Mouse (Mus musculus): Measurements from ENCODE around the gene H2al1c. TPM values are rescaled to one million over a fixed set of nuclear protein-coding genes. Genes with fewer than 3 reads are reported as not detected.
"Not testable (repeated sequence)": the region's sequence is repeated elsewhere in the genome, so short reads cannot be mapped to it uniquely, and the experiment has no call there.

H2al1c gene
- total and polyA plus RNA-seq, 3 experiments, result not detected

DNA sequence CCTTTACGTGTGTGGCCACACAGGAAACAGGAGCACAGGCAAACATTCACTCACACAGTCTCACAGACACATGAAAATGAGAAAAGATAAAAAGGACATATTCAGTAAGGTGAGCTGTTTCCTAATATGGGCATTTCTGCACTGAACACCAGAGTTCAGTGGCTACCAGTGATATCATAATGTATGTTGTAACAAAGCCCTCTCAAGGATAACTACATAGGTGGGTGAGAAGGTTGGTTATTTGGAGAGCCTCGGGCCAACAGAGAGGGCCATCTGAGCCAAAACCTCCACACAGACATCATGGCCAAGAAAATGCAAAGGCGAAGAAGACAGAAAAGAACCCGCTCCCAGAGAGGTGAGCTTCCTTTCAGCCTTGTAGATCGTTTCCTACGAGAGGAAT lies 3.1 kb downstream of the H2al1c start, which contains the start of gene H2al1d:
H2al1d (plus strand) TSS at position 301 of the 400 bp plus-strand sequence.
- not testable (repeated sequence) for H3K36me3 ChIP-seq (ENCODE audit: control insufficient read depth in 1 of 2, insufficient read depth in 2 of 2, low read length in 2 of 2); DNase-seq (ENCODE audit: low read depth, low spot score); H3K4me3 ChIP-seq (ENCODE audit: control insufficient read depth in 1 of 2, insufficient read depth in 1 of 2, low read depth in 2 of 2, low read length in 2 of 2); H3K27ac ChIP-seq (ENCODE audit: control insufficient read depth, low read depth, low read length); H3K9me3 ChIP-seq (replicated peaks; ENCODE audit: insufficient read depth, low read length); H3K27me3 ChIP-seq (ENCODE audit: control insufficient read depth in 1 of 2, insufficient read depth in 2 of 2, low read length in 2 of 2); H3K9ac ChIP-seq (ENCODE audit: control insufficient read depth, low read depth, low read length, poor library complexity, severe bottlenecking); H3K79me2 ChIP-seq (ENCODE audit: control insufficient read depth, insufficient read depth, low read length, poor library complexity); H3K4me1 ChIP-seq (ENCODE audit: control insufficient read depth in 1 of 2, insufficient read depth in 2 of 2, low read length in 2 of 2)

DNA sequence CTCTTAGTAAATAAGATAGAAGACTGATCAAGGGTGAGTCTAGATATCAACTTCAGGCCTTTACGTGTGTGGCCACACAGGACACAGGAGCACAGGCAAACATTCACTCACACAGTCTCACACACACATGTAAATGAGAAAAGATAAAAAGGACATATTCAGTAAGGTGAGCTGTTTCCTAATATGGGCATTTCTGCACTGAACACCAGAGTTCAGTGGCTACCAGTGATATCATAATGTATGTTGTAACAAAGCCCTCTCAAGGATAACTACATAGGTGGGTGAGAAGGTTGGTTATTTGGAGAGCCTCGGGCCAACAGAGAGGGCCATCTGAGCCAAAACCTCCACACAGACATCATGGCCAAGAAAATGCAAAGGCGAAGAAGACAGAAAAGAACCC lies 6.2 kb downstream of the H2al1c start, which contains the start of gene H2al1e:
H2al1e (plus strand) TSS at position 301 of the 400 bp plus-strand sequence.
- DNase-seq (ENCODE audit: low read depth, low spot score); H3K27me3 ChIP-seq (ENCODE audit: control insufficient read depth in 1 of 2, insufficient read depth in 2 of 2, low read length in 2 of 2); H3K9me3 ChIP-seq (replicated peaks; ENCODE audit: insufficient read depth, low read length); H3K36me3 ChIP-seq (ENCODE audit: control insufficient read depth in 1 of 2, insufficient read depth in 2 of 2, low read length in 2 of 2); H3K4me1 ChIP-seq (ENCODE audit: control insufficient read depth in 1 of 2, insufficient read depth in 2 of 2, low read length in 2 of 2); H3K27ac ChIP-seq (ENCODE audit: control insufficient read depth, low read depth, low read length); H3K4me3 ChIP-seq (ENCODE audit: control insufficient read depth in 1 of 2, insufficient read depth in 1 of 2, low read depth in 2 of 2, low read length in 2 of 2); H3K9ac ChIP-seq (ENCODE audit: control insufficient read depth, low read depth, low read length, poor library complexity, severe bottlenecking); H3K79me2 ChIP-seq (ENCODE audit: control insufficient read depth, insufficient read depth, low read length, poor library complexity): not testable (repeated sequence)

GRCm38 (mm10) chrX:11314858-11315257 lies 9.4 kb downstream of the H2al1c start, which contains the start of gene H2al1f:
H2al1f (plus strand) TSS chrX:11315158.
- not testable (repeated sequence) for H3K36me3 ChIP-seq (ENCODE audit: control insufficient read depth in 1 of 2, insufficient read depth in 2 of 2, low read length in 2 of 2); H3K27ac ChIP-seq (ENCODE audit: control insufficient read depth, low read depth, low read length); H3K9me3 ChIP-seq (replicated peaks; ENCODE audit: insufficient read depth, low read length); H3K9ac ChIP-seq (ENCODE audit: control insufficient read depth, low read depth, low read length, poor library complexity, severe bottlenecking); H3K79me2 ChIP-seq (ENCODE audit: control insufficient read depth, insufficient read depth, low read length, poor library complexity); H3K4me1 ChIP-seq (ENCODE audit: control insufficient read depth in 1 of 2, insufficient read depth in 2 of 2, low read length in 2 of 2); H3K4me3 ChIP-seq (ENCODE audit: control insufficient read depth in 1 of 2, insufficient read depth in 1 of 2, low read depth in 2 of 2, low read length in 2 of 2); H3K27me3 ChIP-seq (ENCODE audit: control insufficient read depth in 1 of 2, insufficient read depth in 2 of 2, low read length in 2 of 2); DNase-seq (ENCODE audit: low read depth, low spot score)

- H3K27ac ChIP-seq (ENCODE audit: control insufficient read depth, low read depth, low read length); H3K27me3 ChIP-seq (ENCODE audit: control insufficient read depth in 1 of 2, insufficient read depth in 2 of 2, low read length in 2 of 2); DNase-seq (ENCODE audit: low read depth, low spot score); H3K9ac ChIP-seq (ENCODE audit: control insufficient read depth, low read depth, low read length, poor library complexity, severe bottlenecking); H3K4me3 ChIP-seq (ENCODE audit: control insufficient read depth in 1 of 2, insufficient read depth in 1 of 2, low read depth in 2 of 2, low read length in 2 of 2); H3K36me3 ChIP-seq (ENCODE audit: control insufficient read depth in 1 of 2, insufficient read depth in 2 of 2, low read length in 2 of 2); H3K79me2 ChIP-seq (ENCODE audit: control insufficient read depth, insufficient read depth, low read length, poor library complexity); H3K9me3 ChIP-seq (replicated peaks; ENCODE audit: insufficient read depth, low read length); H3K4me1 ChIP-seq (ENCODE audit: control insufficient read depth in 1 of 2, insufficient read depth in 2 of 2, low read length in 2 of 2): not testable (repeated sequence)
These were observed 12.5 kb downstream of the H2al1c start, which contains the start of gene H2al1g for GRCm38 (mm10) chrX:11317956-11318355. H2al1g (plus strand) TSS chrX:11318256.

DNA sequence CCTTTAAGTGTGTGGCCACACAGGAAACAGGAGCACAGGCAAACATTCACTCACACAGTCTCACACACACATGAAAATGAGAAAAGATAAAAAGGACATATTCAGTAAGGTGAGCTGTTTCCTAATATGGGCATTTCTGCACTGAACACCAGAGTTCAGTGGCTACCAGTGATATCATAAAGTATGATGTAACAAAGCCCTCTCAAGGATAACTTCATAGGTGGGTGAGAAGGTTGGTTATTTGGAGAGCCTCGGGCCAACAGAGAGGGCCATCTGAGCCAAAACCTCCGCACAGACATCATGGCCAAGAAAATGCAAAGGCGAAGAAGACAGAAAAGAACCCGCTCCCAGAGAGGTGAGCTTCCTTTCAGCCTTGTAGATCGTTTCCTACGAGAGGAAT lies 15.7 kb downstream of the H2al1c start, which contains the start of gene H2al1h:
H2al1h (plus strand) TSS at position 301 of the 400 bp plus-strand sequence.
- not testable (repeated sequence) for H3K9me3 ChIP-seq (replicated peaks; ENCODE audit: insufficient read depth, low read length); H3K4me1 ChIP-seq (ENCODE audit: control insufficient read depth in 1 of 2, insufficient read depth in 2 of 2, low read length in 2 of 2); H3K36me3 ChIP-seq (ENCODE audit: control insufficient read depth in 1 of 2, insufficient read depth in 2 of 2, low read length in 2 of 2); H3K4me3 ChIP-seq (ENCODE audit: control insufficient read depth in 1 of 2, insufficient read depth in 1 of 2, low read depth in 2 of 2, low read length in 2 of 2); H3K79me2 ChIP-seq (ENCODE audit: control insufficient read depth, insufficient read depth, low read length, poor library complexity); DNase-seq (ENCODE audit: low read depth, low spot score); H3K27ac ChIP-seq (ENCODE audit: control insufficient read depth, low read depth, low read length); H3K27me3 ChIP-seq (ENCODE audit: control insufficient read depth in 1 of 2, insufficient read depth in 2 of 2, low read length in 2 of 2); H3K9ac ChIP-seq (ENCODE audit: control insufficient read depth, low read depth, low read length, poor library complexity, severe bottlenecking)

DNA sequence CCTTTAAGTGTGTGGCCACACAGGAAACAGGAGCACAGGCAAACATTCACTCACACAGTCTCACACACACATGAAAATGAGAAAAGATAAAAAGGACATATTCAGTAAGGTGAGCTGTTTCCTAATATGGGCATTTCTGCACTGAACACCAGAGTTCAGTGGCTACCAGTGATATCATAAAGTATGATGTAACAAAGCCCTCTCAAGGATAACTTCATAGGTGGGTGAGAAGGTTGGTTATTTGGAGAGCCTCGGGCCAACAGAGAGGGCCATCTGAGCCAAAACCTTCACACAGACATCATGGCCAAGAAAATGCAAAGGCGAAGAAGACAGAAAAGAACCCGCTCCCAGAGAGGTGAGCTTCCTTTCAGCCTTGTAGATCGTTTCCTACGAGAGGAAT lies 18.9 kb downstream of the H2al1c start, which contains the start of gene H2al1i:
H2al1i (plus strand) TSS at position 301 of the 400 bp plus-strand sequence.
- H3K9me3 ChIP-seq (replicated peaks; ENCODE audit: insufficient read depth, low read length); H3K27me3 ChIP-seq (ENCODE audit: control insufficient read depth in 1 of 2, insufficient read depth in 2 of 2, low read length in 2 of 2); H3K9ac ChIP-seq (ENCODE audit: control insufficient read depth, low read depth, low read length, poor library complexity, severe bottlenecking); DNase-seq (ENCODE audit: low read depth, low spot score); H3K4me3 ChIP-seq (ENCODE audit: control insufficient read depth in 1 of 2, insufficient read depth in 1 of 2, low read depth in 2 of 2, low read length in 2 of 2); H3K79me2 ChIP-seq (ENCODE audit: control insufficient read depth, insufficient read depth, low read length, poor library complexity); H3K4me1 ChIP-seq (ENCODE audit: control insufficient read depth in 1 of 2, insufficient read depth in 2 of 2, low read length in 2 of 2); H3K36me3 ChIP-seq (ENCODE audit: control insufficient read depth in 1 of 2, insufficient read depth in 2 of 2, low read length in 2 of 2); H3K27ac ChIP-seq (ENCODE audit: control insufficient read depth, low read depth, low read length): not testable (repeated sequence)

GRCm38 (mm10) chrX:11327522-11327921 lies 22.1 kb downstream of the H2al1c start, which contains the start of gene H2al1j:
H2al1j (plus strand) TSS chrX:11327822.
- not testable (repeated sequence) for H3K9me3 ChIP-seq (replicated peaks; ENCODE audit: insufficient read depth, low read length); H3K9ac ChIP-seq (ENCODE audit: control insufficient read depth, low read depth, low read length, poor library complexity, severe bottlenecking); H3K79me2 ChIP-seq (ENCODE audit: control insufficient read depth, insufficient read depth, low read length, poor library complexity); H3K4me3 ChIP-seq (ENCODE audit: control insufficient read depth in 1 of 2, insufficient read depth in 1 of 2, low read depth in 2 of 2, low read length in 2 of 2); H3K27me3 ChIP-seq (ENCODE audit: control insufficient read depth in 1 of 2, insufficient read depth in 2 of 2, low read length in 2 of 2); H3K36me3 ChIP-seq (ENCODE audit: control insufficient read depth in 1 of 2, insufficient read depth in 2 of 2, low read length in 2 of 2); H3K27ac ChIP-seq (ENCODE audit: control insufficient read depth, low read depth, low read length); DNase-seq (ENCODE audit: low read depth, low spot score); H3K4me1 ChIP-seq (ENCODE audit: control insufficient read depth in 1 of 2, insufficient read depth in 2 of 2, low read length in 2 of 2)

Data from MEL (cell line).